Mouse (Mus musculus) intestine, embryonic 16.5 days (tissue): Measurements from ENCODE around the gene Tmeff2. TPM values are rescaled to one million over a fixed set of nuclear protein-coding genes. Genes with fewer than 3 reads are reported as not detected.

Source experiments
- ATAC-seq: fragments of 200-750 bp; cut with Nextera tagmentation; 2 replicates; pipeline ENCODE4 v1.8.0; 2017; ENCODE audit warnings: moderate TSS enrichment, moderate library complexity
- H3K27ac ChIP-seq: fragments of 300-500 bp; sonication (generic); 2 replicates; pipeline ENCODE4 v1.5.1; 2014; ENCODE audit warnings: mild to moderate bottlenecking, low read length
- H3K27me3 ChIP-seq: fragments of 300-500 bp; sonication (generic); replicated peaks from 2 replicates; pipeline ENCODE4 v1.6.1; 2014; ENCODE audit warnings: low read length, control low read depth, mixed read lengths; ENCODE audit not compliant: control insufficient read depth, insufficient read depth
- H3K36me3 ChIP-seq: fragments of 300-500 bp; sonication (generic); 2 replicates; pipeline ENCODE4 v1.6.1; 2014; ENCODE audit warnings: low read length, control low read depth; ENCODE audit not compliant: control insufficient read depth, insufficient read depth
- H3K4me1 ChIP-seq: fragments of 300-500 bp; sonication (generic); 2 replicates; pipeline ENCODE4 v1.6.1; 2014; ENCODE audit warnings: low read length, control low read depth, mixed read lengths; ENCODE audit not compliant: control insufficient read depth, insufficient read depth
- H3K4me2 ChIP-seq: fragments of 300-500 bp; sonication (generic); 2 replicates; pipeline ENCODE4 v1.6.1; 2014; ENCODE audit warnings: low read depth, low read length, control low read depth
- H3K4me3 ChIP-seq: fragments of 300-500 bp; sonication (generic); 2 replicates; pipeline ENCODE4 v1.5.1; 2014; ENCODE audit warnings: mild to moderate bottlenecking, low read length
- H3K9ac ChIP-seq: fragments of 300-500 bp; sonication (generic); 2 replicates; pipeline ENCODE4 v1.6.1; 2014; ENCODE audit warnings: low read depth, low read length
- H3K9me3 ChIP-seq: fragments of 300-500 bp; sonication (generic); 2 replicates; pipeline ENCODE4 v1.6.1; 2016; ENCODE audit warnings: low read length, control low read depth; ENCODE audit not compliant: control insufficient read depth
- WGBS: fragments of 180-500 bp; shearing (Covaris S2); extraction: QIAGEN DNeasy Blood & Tissue Kit; methylation state at CpG from one replicate; pipeline ENCODE4 v1.1.7; 2014; 5-methylcytosine and 5-hydroxymethylcytosine counted together
- microRNA-seq: library from miRNA; unstranded; fragments of <30 nt; microRNA quantifications from one replicate; pipeline ENCODE4, GENCODE M21; 2016
- polyA plus RNA-seq: library from polyadenylated mRNA; unstranded; fragments of >200 nt; fragmentation: Nextera tagmentation; extraction: Ambion mirVana; gene quantifications from 2 replicates; pipeline ENCODE4 v1.2.1, GENCODE M21; 2015

Gene Tmeff2
- polyA plus RNA-seq, 1 experiment from 2014 or later, result 10.7 TPM

DNA sequence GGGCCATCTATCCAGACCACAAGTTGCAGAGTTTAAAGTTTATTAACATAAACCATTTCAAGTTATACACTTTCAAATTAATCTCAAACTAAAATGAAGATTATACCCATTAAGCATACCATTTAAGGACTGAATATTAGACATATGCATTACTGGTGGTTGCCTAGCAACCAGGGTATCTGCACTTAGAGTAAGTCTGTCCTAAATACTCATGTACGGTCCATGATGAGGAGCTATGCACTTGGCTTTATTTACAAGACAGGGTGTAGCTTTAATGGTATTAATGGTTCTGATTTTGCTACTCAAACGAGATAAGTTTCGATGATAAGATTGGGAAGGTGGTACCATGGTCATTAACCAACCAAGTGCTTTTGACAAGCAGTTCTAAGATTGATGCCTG lies 315.2 kb downstream of the Tmeff2 start:
- H3K27ac ChIP-seq, result no peak overlapping the region
- H3K4me3 ChIP-seq, result no peak overlapping the region
- no peaks in the 10 kb centered on the region for H3K36me3 ChIP-seq
- no peaks in the 10 kb centered on the region for H3K27me3 ChIP-seq
- H3K9ac ChIP-seq, result no peak overlapping the region
- no peaks in the 10 kb centered on the region for H3K9me3 ChIP-seq
- 70% methylated on average over 3 of the region's 3 CpGs for WGBS
- H3K4me2 ChIP-seq, result no peak overlapping the region
- ATAC-seq, result no peak
- no peaks in the 10 kb centered on the region for H3K4me1 ChIP-seq

GRCm38 (mm10) chr1:51216292-51217050 lies 316.0 kb downstream of the Tmeff2 start:
- H3K36me3 ChIP-seq, result no peaks in the 10 kb centered on the region
- H3K4me2 ChIP-seq, result no peak overlapping the region
- ATAC-seq, result no peak
- no peak overlapping the region for H3K4me3 ChIP-seq
- WGBS, result 73% methylated on average over 5 of the region's 5 CpGs
- H3K27ac ChIP-seq, result no peak overlapping the region
- H3K4me1 ChIP-seq, result no peaks in the 10 kb centered on the region
- H3K9me3 ChIP-seq, result no peaks in the 10 kb centered on the region
- H3K27me3 ChIP-seq, result no peaks in the 10 kb centered on the region
- no peak overlapping the region for H3K9ac ChIP-seq

- Histone ChIP-seq H3K9me3 (no peaks in the 10 kb centered on the region), H3K9ac (no peak overlapping the region), H3K36me3 (no peaks in the 10 kb centered on the region), H3K4me3 (no peak overlapping the region), H3K4me1 (no peaks in the 10 kb centered on the region), H3K27me3 (no peaks in the 10 kb centered on the region), H3K4me2 (no peak overlapping the region), H3K27ac (no peak overlapping the region)
- ATAC-seq, result no peak
- WGBS, result 84% methylated on average over 7 of the region's 7 CpGs
Observed at GRCm38 (mm10) chr1:51217227-51217626, 316.8 kb downstream of the Tmeff2 start.

DNA sequence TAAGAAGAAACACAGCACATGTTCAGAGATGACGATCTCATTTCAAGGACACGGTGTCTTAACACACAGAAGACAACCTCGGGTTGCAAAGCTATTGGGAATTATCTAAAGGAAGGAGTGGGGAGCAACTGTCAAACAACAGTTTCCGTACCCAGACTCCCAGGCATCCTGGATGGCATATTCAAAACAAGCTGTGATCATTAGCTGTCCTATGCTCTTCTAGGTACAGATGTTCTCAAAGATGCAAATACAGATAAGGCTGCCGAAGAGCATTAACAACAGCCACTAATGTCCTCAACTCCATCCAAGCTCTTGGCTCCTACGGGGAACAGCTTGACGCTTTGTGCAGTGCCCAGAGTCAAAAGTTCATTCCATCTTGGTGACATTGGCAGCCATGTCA lies 324.7 kb downstream of the Tmeff2 start:
- WGBS, result 82% methylated on average over 7 of the region's 7 CpGs
- ATAC-seq, result no peak
- no peaks in the 10 kb centered on the region for H3K4me1 ChIP-seq
- no peak overlapping the region for H3K4me2 ChIP-seq
- H3K27me3 ChIP-seq, result no peaks in the 10 kb centered on the region
- no peak overlapping the region for H3K9ac ChIP-seq
- no peaks in the 10 kb centered on the region for H3K9me3 ChIP-seq
- no peak overlapping the region for H3K4me3 ChIP-seq
- H3K36me3 ChIP-seq, result no peaks in the 10 kb centered on the region
- H3K27ac ChIP-seq, result no peak overlapping the region

Small RNA genes within 50 kb of the gene (microRNA-seq; reads per million reads assigned to microRNA genes)
- not detected for gene Gm25736
